In genomic region chr2:150648300-150648895, GRCm38 (mm10) we compare ENCODE assay signal across 11 mouse cellular contexts. TPM values are rescaled to one million over a fixed set of nuclear protein-coding genes. Genes with fewer than 3 reads are reported as not detected.
DNase-seq lines count a peak whose midpoint lies in the region; ATAC-seq and TF ChIP-seq lines count a peak whose summit lies in the region.
"Had no signal": no experiment of that assay in that cellular context is flagged by ENCODE, and none has a peak within 500 bp of the region (broad histone marks: within the 10 kb centered on the region; RNA-seq: fewer than 3 reads in every experiment).

No protein-coding gene starts in this region.

- DNase-seq in adrenal gland, postnatal 10 days, result peak; percentile 54
- DNase-seq in adrenal gland, postnatal 36 days, result no peak
- DNase-seq in kidney, postnatal 25 days, result peak; percentile 28 to 52
- DNase-seq in kidney, adult 11 months, result no peak
- peak; percentile 48 for DNase-seq in forebrain, embryonic 11.5 days (ENCODE audit: low spot score)
- DNase-seq in midbrain, postnatal 0 days (ENCODE audit: low spot score), result no peak
- DNase-seq in embryo, embryonic 11 days, result no peak

- H3K4me3 ChIP-seq in forebrain, embryonic 11.5 days (ENCODE audit: low read depth, low read length), result no peak overlapping the region
- H3K4me3 ChIP-seq in midbrain, postnatal 0 days (ENCODE audit: low read depth, low read length), result no peak overlapping the region
- H3K4me3 ChIP-seq: lung, embryonic 15.5 days had no signal

- H3K4me2 ChIP-seq in forebrain, embryonic 11.5 days (ENCODE audit: low read depth, low read length, severe bottlenecking), result no peak overlapping the region
- H3K4me2 ChIP-seq in midbrain, postnatal 0 days (ENCODE audit: low read depth, low read length, poor library complexity, severe bottlenecking), result no peak overlapping the region
- H3K4me2 ChIP-seq: lung, embryonic 15.5 days had no signal

- no peaks in the 10 kb centered on the region for H3K27me3 ChIP-seq in forebrain, embryonic 11.5 days (ENCODE audit: control insufficient read depth, insufficient read depth, low read length)
- no peaks in the 10 kb centered on the region for H3K27me3 ChIP-seq in midbrain, postnatal 0 days (ENCODE audit: insufficient read depth, low read length)
- H3K27me3 ChIP-seq: lung, embryonic 15.5 days had no signal

- WGBS in forebrain, embryonic 11.5 days, result 66% methylated on average over 13 of the region's 13 CpGs
- 51% methylated on average over 13 of the region's 13 CpGs for WGBS in midbrain, postnatal 0 days

- peaks cover 18% of the 10 kb centered on the region for H3K4me1 ChIP-seq in forebrain, embryonic 11.5 days (replicated peaks; ENCODE audit: control insufficient read depth, insufficient read depth, low read length)
- H3K4me1 ChIP-seq in midbrain, postnatal 0 days (ENCODE audit: insufficient read depth, low read length), result 0 out of 2 replicates have a peak, but pooled peaks cover 4% of the 10 kb centered on the region
- H3K4me1 ChIP-seq: lung, embryonic 15.5 days had no signal

- no peak overlapping the region for H3K27ac ChIP-seq in forebrain, embryonic 11.5 days (ENCODE audit: low read depth, low read length)
- H3K27ac ChIP-seq in midbrain, postnatal 0 days (ENCODE audit: low read depth, low read length), result peak overlapping the region; percentile 59; the same call in 1 of the 2 replicates
- H3K27ac ChIP-seq: lung, embryonic 15.5 days had no signal

- no peak for ATAC-seq in forebrain, embryonic 11.5 days (replicated peaks; ENCODE audit: low FRiP score)
- no peak for ATAC-seq in midbrain, postnatal 0 days (ENCODE audit: low FRiP score)
- ATAC-seq in CD4-positive, CD25-positive, alpha-beta regulatory T cell, adult 4 months, result no peak

- H3K9ac ChIP-seq in forebrain, embryonic 11.5 days (ENCODE audit: low read length), result no peak overlapping the region
- H3K9ac ChIP-seq in midbrain, postnatal 0 days (replicated peaks; ENCODE audit: low read length, poor library complexity, severe bottlenecking), result no peak overlapping the region
- H3K9ac ChIP-seq: lung, embryonic 15.5 days had no signal

- no peaks in the 10 kb centered on the region for H3K36me3 ChIP-seq in forebrain, embryonic 11.5 days (ENCODE audit: control insufficient read depth, insufficient read depth, low read length)
- H3K36me3 ChIP-seq in midbrain, postnatal 0 days (ENCODE audit: insufficient read depth, low read length), result no peaks in the 10 kb centered on the region
- H3K36me3 ChIP-seq: lung, embryonic 15.5 days had no signal

- H3K9me3 ChIP-seq in forebrain, embryonic 11.5 days (ENCODE audit: control insufficient read depth, low read length), result no peaks in the 10 kb centered on the region
- no peaks in the 10 kb centered on the region for H3K9me3 ChIP-seq in midbrain, postnatal 0 days (ENCODE audit: low read length)
- H3K9me3 ChIP-seq: lung, embryonic 15.5 days had no signal

- no peak for TF ChIP-seq CTCF in midbrain, postnatal 0 days (IDR thresholded peaks at IDR 0.05)

RNA-seq across cellular contexts. Expression of gene Acss1, which starts 19.9 kb away (rescaled TPM):
- 10 to 100 TPM; 64.7 to 68.9 TPM for total RNA-seq in adrenal gland, postnatal 10 days (2021)
- 10 to 100 TPM; 23.2 to 29.1 TPM for total RNA-seq in adrenal gland, postnatal 36 days (2021)
- 46.6 and 46.8 TPM in 2 replicates for polyA plus RNA-seq in forebrain, embryonic 11.5 days (2014; fragmentation: Nextera tagmentation; extraction: Ambion mirVana)
- total RNA-seq in midbrain, postnatal 0 days (2014; rRNA removed), result 22.7 and 26.1 TPM in 2 replicates
- polyA plus RNA-seq in midbrain, postnatal 0 days (2015; fragmentation: Nextera tagmentation; extraction: Ambion mirVana), result 14.5 and 16.4 TPM in 2 replicates
- 10 to 100 TPM; 13.8 to 21.7 TPM for polyA plus RNA-seq in CD4-positive, CD25-positive, alpha-beta regulatory T cell, adult 4 months (2017; shearing (Covaris generic))

RNA-seq across cellular contexts. Expression of gene Apmap, which starts 40.0 kb away (rescaled TPM):
- total RNA-seq in adrenal gland, postnatal 10 days (2021), result 100 to 1,000 TPM; 145 to 167 TPM
- 100 to 1,000 TPM; 117 to 146 TPM for total RNA-seq in adrenal gland, postnatal 36 days (2021)
- polyA plus RNA-seq in forebrain, embryonic 11.5 days (2014; fragmentation: Nextera tagmentation; extraction: Ambion mirVana), result 38.4 and 38.9 TPM in 2 replicates
- total RNA-seq in midbrain, postnatal 0 days (2014; rRNA removed), result 33.1 and 34.6 TPM in 2 replicates
- polyA plus RNA-seq in midbrain, postnatal 0 days (2015; fragmentation: Nextera tagmentation; extraction: Ambion mirVana), result 50.3 and 52.2 TPM in 2 replicates
- 10 to 100 TPM; 13.0 to 16.6 TPM for polyA plus RNA-seq in CD4-positive, CD25-positive, alpha-beta regulatory T cell, adult 4 months (2017; shearing (Covaris generic))

RNA-seq across cellular contexts. Expression of gene Vsx1, which starts 40.8 kb away (rescaled TPM):
- not detected for total RNA-seq in adrenal gland, postnatal 10 days (2021)
- not detected for total RNA-seq in adrenal gland, postnatal 36 days (2021)
- 0.08 TPM in 1 of 2 replicates, not detected in the other for polyA plus RNA-seq in forebrain, embryonic 11.5 days (2014; fragmentation: Nextera tagmentation; extraction: Ambion mirVana)
- 0.14 TPM in 1 of 2 replicates, not detected in the other for total RNA-seq in midbrain, postnatal 0 days (2014; rRNA removed)
- polyA plus RNA-seq in midbrain, postnatal 0 days (2015; fragmentation: Nextera tagmentation; extraction: Ambion mirVana), result 0.07 and 0.11 TPM in 2 replicates
- not detected for polyA plus RNA-seq in CD4-positive, CD25-positive, alpha-beta regulatory T cell, adult 4 months (2017; shearing (Covaris generic))
- total RNA-seq: left cerebral cortex, postnatal 14 days had no signal
- polyA plus RNA-seq: lung, embryonic 15.5 days; small intestine, adult 2 months had no signal

Comparison
In these comparisons a context has a peak if more than half of its experiments do, and no peak if none do; other contexts are left out.
1. DNase-seq: peak in adrenal gland, postnatal 10 days (single experiment), kidney, postnatal 25 days (2 of 2) and forebrain, embryonic 11.5 days (single experiment); none in adrenal gland, postnatal 36 days (0 of 2), kidney, adult 11 months (single experiment), midbrain, postnatal 0 days (single experiment) and embryo, embryonic 11 days (single experiment).